Mouse (Mus musculus) forebrain, embryonic 14.5 days (tissue): ENCODE measurements around the gene Tmem110. TPM values are rescaled to one million over a fixed set of nuclear protein-coding genes. Genes with fewer than 3 reads are reported as not detected.

Source experiments
- ATAC-seq: fragments of 200-750 bp; cut with Nextera tagmentation; 2 replicates; pipeline ENCODE4 v1.8.0; 2017; ENCODE audit warnings: mild to moderate bottlenecking, moderate library complexity
- DNase-seq: peaks from one replicate; pipeline ENCODE4 v3.0.0-alpha.2; 2015; ENCODE audit warnings: low spot score
- H3K27ac ChIP-seq: fragments of 300-500 bp; sonication (generic); 2 replicates; pipeline ENCODE4 v1.5.1; 2014; ENCODE audit warnings: low read depth, mild to moderate bottlenecking, control low read depth, low read length, moderate library complexity
- H3K27me3 ChIP-seq: fragments of 300-500 bp; sonication (generic); replicated peaks from 2 replicates; pipeline ENCODE4 v1.6.1; 2014; ENCODE audit warnings: low read length, control low read depth, mixed read lengths; ENCODE audit not compliant: control insufficient read depth, insufficient read depth
- H3K36me3 ChIP-seq: fragments of 300-500 bp; sonication (generic); 2 replicates; pipeline ENCODE4 v1.6.1; 2014; ENCODE audit warnings: low read length, control low read depth; ENCODE audit not compliant: control insufficient read depth, insufficient read depth
- H3K4me1 ChIP-seq: fragments of 300-500 bp; sonication (generic); 2 replicates; pipeline ENCODE4 v1.6.1; 2014; ENCODE audit warnings: antibody characterized with exemption, low read length, control low read depth; ENCODE audit not compliant: control insufficient read depth, insufficient read depth
- H3K4me2 ChIP-seq: fragments of 300-500 bp; sonication (generic); 2 replicates; pipeline ENCODE4 v1.6.1; 2014; ENCODE audit warnings: mild to moderate bottlenecking, control low read depth, low read length
- H3K4me3 ChIP-seq: fragments of 300-500 bp; sonication (generic); 2 replicates; pipeline ENCODE4 v1.5.1; 2014; ENCODE audit warnings: low read depth, low read length, control low read depth
- H3K9ac ChIP-seq: fragments of 300-500 bp; sonication (generic); 2 replicates; pipeline ENCODE4 v1.6.1; 2014; ENCODE audit warnings: mild to moderate bottlenecking, low read length, control low read depth, moderate library complexity
- H3K9me3 ChIP-seq: fragments of 300-500 bp; sonication (generic); replicated peaks from 2 replicates; pipeline ENCODE4 v1.6.1; 2016; ENCODE audit warnings: low read length, control low read depth, mixed read lengths; ENCODE audit not compliant: control insufficient read depth
- WGBS: fragments of 180-500 bp; shearing (Covaris S2); extraction: QIAGEN DNeasy Blood & Tissue Kit; methylation state at CpG from one replicate; pipeline ENCODE4 v1.1.7; 2014; 5-methylcytosine and 5-hydroxymethylcytosine counted together
- polyA plus RNA-seq: library from polyadenylated mRNA; unstranded; fragments of >200 nt; fragmentation: Nextera tagmentation; extraction: Ambion mirVana; gene quantifications from 2 replicates; pipeline ENCODE4 v1.2.1, GENCODE M21; 2014

The Tmem110 gene
- 15.6 and 16.4 TPM in 2 replicates for polyA plus RNA-seq

DNA sequence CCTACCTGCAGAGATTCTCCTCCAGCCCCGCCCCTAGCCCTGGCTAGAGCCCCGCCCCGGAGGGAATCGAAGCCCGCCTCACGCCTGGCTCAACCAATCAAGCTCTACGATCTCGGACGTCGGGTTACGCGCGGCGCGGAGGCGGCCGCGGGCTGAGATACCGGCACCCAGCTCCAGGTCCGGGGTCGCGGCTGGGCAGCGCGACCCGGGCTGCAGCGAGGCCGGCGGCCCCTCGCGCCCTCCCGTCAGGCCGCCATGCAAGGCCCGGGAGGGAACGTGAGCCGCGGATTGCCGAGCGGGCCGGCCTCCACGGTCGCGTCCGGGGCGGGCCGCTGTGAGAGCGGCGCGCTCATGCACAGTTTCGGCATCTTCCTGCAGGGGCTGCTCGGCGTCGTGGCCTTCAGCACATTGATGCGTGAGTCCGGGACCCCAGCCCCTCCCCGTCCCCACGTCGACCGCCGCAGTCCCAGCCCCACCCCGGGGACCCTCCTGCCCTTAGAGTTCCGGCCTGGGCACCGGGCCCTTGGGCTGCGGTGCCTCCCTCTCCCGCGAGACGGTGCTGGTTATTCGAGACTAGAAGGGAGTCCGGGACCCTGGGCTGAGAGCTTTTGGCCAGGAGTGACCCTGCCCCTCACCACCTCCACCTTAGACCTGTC lies at the start of gene Tmem110:
TSS of gene Tmem110 (plus strand) at position 115 of the 656 bp plus-strand sequence.
- Histone ChIP-seq H3K4me1 (peaks cover 8% of the 10 kb centered on the region), H3K27ac (peak within 1 kb of the TSS; percentile 63; the same call in 1 of the 2 replicates), H3K4me3 (peak within 1 kb of the TSS; percentile 84), H3K9me3 (no peaks in the 10 kb centered on the region), H3K9ac (peak within 1 kb of the TSS; percentile 87), H3K4me2 (peak within 1 kb of the TSS; percentile 75), H3K36me3 (no peaks in the 10 kb centered on the region), H3K27me3 (no peaks in the 10 kb centered on the region)
- WGBS, result under 1% methylated on average over 60 of the region's 68 CpGs
- peak; percentile 89 for DNase-seq
- ATAC-seq, result peak; percentile 97

DNA sequence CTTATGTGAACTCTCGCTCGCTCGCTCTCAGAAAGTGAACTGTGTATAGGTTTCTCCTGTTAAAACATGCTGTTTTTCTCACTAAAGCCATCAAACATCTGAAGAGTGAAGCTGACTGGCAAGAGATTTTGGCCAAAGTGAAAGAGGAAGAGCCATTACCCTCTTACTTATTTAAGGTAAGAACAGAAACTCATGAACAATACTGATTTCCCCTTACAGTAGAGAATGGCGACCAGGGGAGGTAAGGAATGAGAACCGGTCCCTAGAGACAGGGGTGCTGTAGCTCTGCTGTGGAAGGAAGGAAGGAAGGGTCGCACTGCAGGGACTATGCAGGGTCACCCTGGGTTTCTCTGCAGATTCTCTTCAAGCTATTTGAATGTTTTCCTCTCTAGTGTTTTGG lies 40.8 kb upstream of the Tmem110 start:
- Histone ChIP-seq H3K27me3 (no peaks in the 10 kb centered on the region), H3K36me3 (peaks cover 39% of the 10 kb centered on the region), H3K27ac (no peak overlapping the region), H3K4me2 (no peak overlapping the region), H3K9me3 (no peaks in the 10 kb centered on the region), H3K9ac (no peak overlapping the region), H3K4me3 (no peak overlapping the region), H3K4me1 (no peaks in the 10 kb centered on the region)
- no peak for DNase-seq
- ATAC-seq, result no peak
- WGBS, result 97% methylated on average over 6 of the region's 6 CpGs

DNA sequence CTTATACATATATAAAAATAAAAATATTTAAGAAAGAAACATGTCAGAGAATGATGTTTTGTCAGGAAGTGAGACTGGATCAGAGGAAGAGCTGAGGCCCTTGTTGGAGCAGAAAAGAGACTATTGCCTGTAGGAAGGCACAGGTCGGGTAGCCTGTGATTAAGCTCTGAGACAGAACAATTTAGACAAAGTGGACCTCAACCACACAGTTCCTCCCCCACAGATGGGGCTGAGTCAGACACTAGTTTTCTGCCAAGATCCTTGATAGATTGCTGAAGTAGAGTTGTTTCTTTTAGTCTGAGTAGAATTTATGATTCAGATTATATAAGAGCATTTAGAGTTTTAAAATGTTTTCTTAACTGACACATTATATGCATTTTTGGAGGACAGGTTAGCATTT lies 35.9 kb upstream of the Tmem110 start:
- no peak for ATAC-seq

DNA sequence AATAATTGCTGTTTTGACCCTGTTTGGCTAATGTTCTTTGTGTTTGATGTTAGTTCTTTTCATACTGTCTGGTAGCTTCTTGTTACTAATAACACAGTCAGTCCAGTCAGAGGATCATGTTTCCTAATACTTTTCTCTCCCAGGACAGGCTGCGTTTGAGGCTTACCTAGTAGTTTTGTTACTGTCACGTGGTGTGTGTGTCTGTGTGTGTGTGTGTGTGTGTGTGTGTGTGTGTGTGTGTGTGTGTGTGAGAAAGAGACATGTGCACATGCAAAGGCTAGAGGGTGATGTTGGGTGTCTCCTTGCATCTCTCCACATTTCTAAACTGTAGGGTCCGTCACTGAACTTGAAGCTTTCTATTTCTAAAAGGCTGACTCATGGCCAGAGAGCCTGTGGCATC lies 32.5 kb upstream of the Tmem110 start:
- no peak overlapping the region for H3K4me3 ChIP-seq
- DNase-seq (no peak), ATAC-seq (no peak)
- H3K9me3 ChIP-seq, result no peaks in the 10 kb centered on the region
- H3K4me2 ChIP-seq, result no peak overlapping the region
- WGBS, result 95% methylated on average over 3 of the region's 3 CpGs
- no peak overlapping the region for H3K27ac ChIP-seq
- no peaks in the 10 kb centered on the region for H3K4me1 ChIP-seq
- no peak overlapping the region for H3K9ac ChIP-seq
- H3K36me3 ChIP-seq, result peaks cover 39% of the 10 kb centered on the region
- no peaks in the 10 kb centered on the region for H3K27me3 ChIP-seq

More for the DNA sequence above, 35.9 kb upstream of the Tmem110 start:
- no peaks in the 10 kb centered on the region for H3K9me3 ChIP-seq
- H3K27me3 ChIP-seq, result no peaks in the 10 kb centered on the region
- 63% methylated on average over 1 of the region's 1 CpGs for WGBS
- no peak for DNase-seq
- no peak overlapping the region for H3K4me2 ChIP-seq
- H3K27ac ChIP-seq, result no peak overlapping the region
- no peak overlapping the region for H3K4me3 ChIP-seq
- peaks cover 41% of the 10 kb centered on the region for H3K36me3 ChIP-seq
- no peak overlapping the region for H3K9ac ChIP-seq
- no peaks in the 10 kb centered on the region for H3K4me1 ChIP-seq

DNA sequence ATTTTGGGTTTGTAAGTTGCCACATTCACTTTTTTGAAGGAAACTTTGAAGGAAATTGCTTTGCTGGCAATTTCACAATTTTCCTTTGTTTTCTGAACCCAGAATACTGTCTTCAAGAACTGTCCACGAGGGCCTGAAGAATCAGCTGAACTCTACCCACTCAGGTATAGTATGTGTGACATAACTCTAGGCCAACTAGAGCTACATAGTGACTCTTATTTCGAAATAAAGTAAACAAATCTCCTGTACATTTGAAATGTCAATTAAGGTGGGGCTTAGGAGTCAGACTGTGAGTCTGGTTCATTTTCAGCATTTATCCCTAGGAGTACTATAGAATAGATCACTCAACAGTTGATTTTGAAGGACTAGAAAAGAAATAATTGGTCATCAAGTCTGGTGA lies 23.6 kb upstream of the Tmem110 start:
- no peak for ATAC-seq
- Histone ChIP-seq H3K4me2 (no peak overlapping the region), H3K4me1 (no peaks in the 10 kb centered on the region), H3K9me3 (no peaks in the 10 kb centered on the region), H3K27ac (no peak overlapping the region), H3K4me3 (no peak overlapping the region), H3K9ac (no peak overlapping the region), H3K36me3 (peaks cover 41% of the 10 kb centered on the region), H3K27me3 (no peaks in the 10 kb centered on the region)
- no peak for DNase-seq
- WGBS, result 92% methylated on average over 2 of the region's 2 CpGs

DNA sequence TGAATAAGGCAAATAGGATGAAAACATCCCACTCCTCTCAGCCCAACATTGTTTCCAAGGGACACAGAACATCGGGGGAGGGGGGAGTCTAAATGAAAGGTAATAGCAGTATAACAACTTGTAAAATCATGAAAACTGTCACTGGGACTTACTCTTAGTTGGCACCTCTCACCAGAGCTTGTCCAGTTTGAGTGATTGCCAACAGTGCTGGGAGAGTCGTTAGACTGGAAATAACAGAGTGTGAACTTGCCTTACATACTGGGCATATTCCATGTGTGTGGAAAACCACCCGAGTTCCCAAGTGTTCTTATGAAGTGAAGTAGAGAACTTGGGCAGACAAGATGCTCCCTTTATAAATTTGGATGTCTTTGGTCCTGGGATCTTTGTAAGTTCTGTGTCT lies 4.3 kb upstream of the Tmem110 start:
- Histone ChIP-seq H3K4me3 (no peak overlapping the region), H3K36me3 (peaks cover 34% of the 10 kb centered on the region), H3K27ac (no peak overlapping the region), H3K27me3 (no peaks in the 10 kb centered on the region), H3K9me3 (no peaks in the 10 kb centered on the region), H3K9ac (no peak overlapping the region), H3K4me1 (peaks cover under 1% of the 10 kb centered on the region), H3K4me2 (no peak overlapping the region)
- DNase-seq (peak; percentile 35), ATAC-seq (no peak)
- WGBS, result 73% methylated on average over 3 of the region's 3 CpGs

- Histone ChIP-seq H3K27me3 (no peaks in the 10 kb centered on the region), H3K4me1 (peaks cover 8% of the 10 kb centered on the region), H3K4me2 (no peak overlapping the region), H3K9me3 (no peaks in the 10 kb centered on the region), H3K4me3 (no peak overlapping the region), H3K27ac (no peak overlapping the region), H3K9ac (no peak overlapping the region), H3K36me3 (peaks cover 6% of the 10 kb centered on the region)
- WGBS, result 77% methylated on average over 6 of the region's 6 CpGs
- ATAC-seq (no peak), DNase-seq (no peak)
Observed at GRCm38 (mm10) chr14:30824456-30824995, 864 bp upstream of the Tmem110 start.

- ATAC-seq, result no peak
- Histone ChIP-seq H3K27me3 (no peaks in the 10 kb centered on the region), H3K9me3 (no peaks in the 10 kb centered on the region), H3K36me3 (peaks cover under 1% of the 10 kb centered on the region; the same call in 1 of the 2 replicates), H3K4me2 (peak overlapping the region; percentile 75), H3K27ac (no peak overlapping the region), H3K4me1 (peaks cover 8% of the 10 kb centered on the region), H3K9ac (no peak overlapping the region), H3K4me3 (peak overlapping the region; percentile 84)
- DNase-seq, result peak; percentile 3
- 25% methylated on average over 5 of the region's 5 CpGs for WGBS
Observed at GRCm38 (mm10) chr14:30825021-30825475, 342 bp upstream of the Tmem110 start.
